Mouse (Mus musculus): ENCODE measurements at regions not wholly inside any gene's neighbourhood (a gene's known extent, or its start where the extent isn't known, plus 50 kb on each side); places are given as distances from the start of the nearest gene placed in this dataset.

GRCm38 (mm10) chr1:119308719-119309365 lies 113.2 kb downstream of the Inhbb start:
- DNase-seq (ENCODE audit: low spot score in 2 of 2), result no peak

GRCm38 (mm10) chr1:119305315-119305976 lies 116.6 kb downstream of the Inhbb start:
- no peak for DNase-seq (ENCODE audit: low spot score in 2 of 2)

GRCm38 (mm10) chr1:119304470-119304980 lies 117.5 kb downstream of the Inhbb start:
- no peak for DNase-seq (ENCODE audit: low spot score in 2 of 2)

- no peak for DNase-seq (ENCODE audit: low spot score in 2 of 2)
These were observed 119.6 kb downstream of the Inhbb start for GRCm38 (mm10) chr1:119302349-119302995.

- DNase-seq (ENCODE audit: low spot score in 2 of 2), result no peak
These were observed 120.1 kb downstream of the Inhbb start for GRCm38 (mm10) chr1:119301931-119302330.

- no peak for DNase-seq (ENCODE audit: low spot score in 2 of 2)
These were observed 120.8 kb downstream of the Inhbb start for GRCm38 (mm10) chr1:119301258-119301657.

- no peak for DNase-seq (ENCODE audit: low spot score in 2 of 2)
These were observed 122.0 kb downstream of the Inhbb start for GRCm38 (mm10) chr1:119299842-119300752.

GRCm38 (mm10) chr1:119298696-119299230 lies 123.3 kb downstream of the Inhbb start:
- no peak for DNase-seq (ENCODE audit: low spot score in 2 of 2)

GRCm38 (mm10) chr1:119295121-119295520 lies 126.9 kb downstream of the Inhbb start:
- no peak for DNase-seq (ENCODE audit: low spot score in 2 of 2)

- no peak for DNase-seq (ENCODE audit: low spot score in 2 of 2)
These were observed 128.2 kb downstream of the Inhbb start for GRCm38 (mm10) chr1:119293839-119294238.

- DNase-seq (ENCODE audit: low spot score in 2 of 2), result peak; percentile 25 to 46
These were observed 129.8 kb downstream of the Inhbb start for GRCm38 (mm10) chr1:119292216-119292615.

GRCm38 (mm10) chr1:119290165-119290916 lies 131.7 kb downstream of the Inhbb start:
- no peak for DNase-seq (ENCODE audit: low spot score in 2 of 2)

- DNase-seq (ENCODE audit: low spot score in 2 of 2), result no peak
These were observed 132.4 kb downstream of the Inhbb start for GRCm38 (mm10) chr1:119289516-119290164.

GRCm38 (mm10) chr1:119282416-119282815 lies 139.6 kb downstream of the Inhbb start:
- DNase-seq (ENCODE audit: low spot score in 2 of 2), result no peak

- no peak for DNase-seq (ENCODE audit: low spot score in 2 of 2)
These were observed 142.8 kb downstream of the Inhbb start for GRCm38 (mm10) chr1:119279261-119279660.

- DNase-seq (ENCODE audit: low spot score in 2 of 2), result no peak
These were observed 143.4 kb downstream of the Inhbb start for GRCm38 (mm10) chr1:119278528-119279201.

- no peak for DNase-seq (ENCODE audit: low spot score in 2 of 2)
These were observed 144.1 kb downstream of the Inhbb start for GRCm38 (mm10) chr1:119277990-119278389.

- DNase-seq (ENCODE audit: low spot score in 2 of 2), result no peak
These were observed 156.0 kb downstream of the Inhbb start for GRCm38 (mm10) chr1:119266013-119266412.

GRCm38 (mm10) chr1:119265192-119265891 lies 156.7 kb downstream of the Inhbb start:
- DNase-seq (ENCODE audit: low spot score in 2 of 2), result no peak
